Mouse (Mus musculus) cerebellum, postnatal 4 days (tissue): ENCODE data around the gene Lacc1.

Source experiments
- DNase-seq, 2 experiments: peaks; one replicate each; pipeline ENCODE4 v3.0.0; 2022; ENCODE audit warnings: low spot score in 2 of 2, mixed read lengths in 1 of 2

Lacc1 gene

GRCm38 (mm10) chr14:76979569-76979968 lies 57.1 kb downstream of the Lacc1 start:
- DNase-seq: no peak
